Mouse (Mus musculus) right cerebral cortex, postnatal 14 days (tissue): Measurements from ENCODE around the gene Xrcc5.

Source experiments
- DNase-seq: peaks from one replicate; pipeline ENCODE4 v3.0.0; 2022

The Xrcc5 gene

DNA sequence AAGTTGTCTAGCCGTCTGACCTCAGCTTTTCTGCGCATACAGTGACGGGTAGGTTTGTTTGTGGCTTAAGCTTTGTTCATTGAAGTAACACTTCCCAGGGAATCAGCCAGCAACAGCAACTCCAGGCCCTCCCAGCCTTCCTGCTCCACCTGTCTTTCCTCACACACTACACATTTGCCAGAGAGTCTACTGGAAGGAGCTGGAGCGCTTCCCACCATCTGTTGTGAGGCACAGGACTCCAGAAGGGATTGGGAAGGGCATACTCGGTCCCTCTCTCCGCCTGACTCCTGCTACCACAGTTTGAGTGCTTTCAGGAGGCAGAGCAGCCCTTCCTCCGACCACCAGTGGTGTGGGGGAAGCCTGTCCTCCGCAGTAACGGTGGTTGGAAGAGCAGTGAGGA is 93.4 kb downstream of the Xrcc5 start:
- DNase-seq, result peak; percentile 40

- no peak for DNase-seq
Observed at GRCm38 (mm10) chr1:72401331-72402069, 94.3 kb downstream of the Xrcc5 start.

DNA sequence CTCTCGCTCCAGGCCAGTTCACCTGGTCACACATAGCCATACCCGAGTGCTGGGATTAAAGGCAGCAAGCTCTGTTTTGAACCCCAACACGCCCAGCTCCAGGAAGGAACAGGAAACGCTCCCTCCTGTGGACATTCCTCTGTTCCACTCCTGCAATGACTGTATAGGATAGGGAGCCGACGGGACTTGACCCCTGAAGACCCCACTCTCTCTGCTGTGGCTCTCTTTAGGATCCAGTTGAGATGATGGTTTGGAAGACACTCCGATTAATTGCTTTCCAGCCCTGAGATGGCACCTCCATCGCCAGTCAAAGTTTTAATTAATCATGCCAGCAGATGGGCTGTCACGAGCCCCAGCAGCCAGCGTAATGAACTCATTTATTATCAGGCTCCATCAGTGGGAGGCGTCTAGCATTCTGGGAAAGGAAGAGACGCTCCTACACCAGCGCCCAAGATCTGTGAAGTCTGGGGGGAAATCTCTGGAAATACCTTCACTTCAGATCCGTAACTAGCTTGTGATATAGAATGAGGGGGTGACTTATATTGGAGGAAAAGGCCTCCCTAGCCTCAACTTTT is 99.4 kb downstream of the Xrcc5 start:
- DNase-seq, result no peak

DNA sequence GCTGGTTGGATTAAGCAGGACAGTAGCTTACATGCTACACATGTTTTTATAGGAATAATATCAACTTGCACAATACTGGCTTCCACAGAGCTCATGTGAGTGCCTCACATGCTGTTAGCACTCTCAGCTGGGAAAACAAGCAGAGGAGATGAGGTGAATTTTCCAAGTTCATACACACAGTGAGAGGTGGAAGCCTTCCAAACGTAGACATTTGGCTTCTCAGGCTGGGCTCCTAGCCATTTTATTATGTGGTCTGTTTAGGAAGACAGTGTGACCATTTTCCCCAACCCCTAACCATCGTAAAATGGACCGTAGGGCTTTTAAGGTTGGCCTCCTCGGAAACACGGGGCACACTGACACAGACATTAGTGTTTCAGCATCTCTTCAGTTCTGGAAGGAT is 102.7 kb downstream of the Xrcc5 start:
- DNase-seq, result no peak

GRCm38 (mm10) chr1:72411108-72411507 is 103.9 kb downstream of the Xrcc5 start:
- DNase-seq, result no peak

- no peak for DNase-seq
Observed at GRCm38 (mm10) chr1:72413205-72413604, 106.0 kb downstream of the Xrcc5 start.

DNA sequence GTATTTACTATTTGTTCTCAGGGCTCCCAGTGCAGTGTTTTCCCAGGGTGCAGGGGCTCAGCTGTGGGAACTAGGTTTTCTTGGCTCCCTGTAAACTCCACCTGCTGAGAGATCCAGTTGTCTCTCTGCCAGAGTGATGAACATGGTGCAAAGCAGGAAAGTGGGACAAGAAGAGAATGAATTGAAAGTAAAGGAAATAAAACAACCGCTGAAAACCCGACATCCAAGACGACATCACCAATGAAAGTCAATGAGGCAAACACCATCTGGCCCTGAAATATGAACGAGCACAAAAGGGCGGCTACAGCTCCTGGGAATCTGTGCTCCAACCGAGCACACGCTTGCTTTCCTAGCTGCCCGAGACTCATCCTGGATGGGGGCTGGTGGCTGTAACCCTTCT is 106.9 kb downstream of the Xrcc5 start:
- DNase-seq, result no peak

GRCm38 (mm10) chr1:72414561-72415253 is 107.5 kb downstream of the Xrcc5 start:
- no peak for DNase-seq

DNA sequence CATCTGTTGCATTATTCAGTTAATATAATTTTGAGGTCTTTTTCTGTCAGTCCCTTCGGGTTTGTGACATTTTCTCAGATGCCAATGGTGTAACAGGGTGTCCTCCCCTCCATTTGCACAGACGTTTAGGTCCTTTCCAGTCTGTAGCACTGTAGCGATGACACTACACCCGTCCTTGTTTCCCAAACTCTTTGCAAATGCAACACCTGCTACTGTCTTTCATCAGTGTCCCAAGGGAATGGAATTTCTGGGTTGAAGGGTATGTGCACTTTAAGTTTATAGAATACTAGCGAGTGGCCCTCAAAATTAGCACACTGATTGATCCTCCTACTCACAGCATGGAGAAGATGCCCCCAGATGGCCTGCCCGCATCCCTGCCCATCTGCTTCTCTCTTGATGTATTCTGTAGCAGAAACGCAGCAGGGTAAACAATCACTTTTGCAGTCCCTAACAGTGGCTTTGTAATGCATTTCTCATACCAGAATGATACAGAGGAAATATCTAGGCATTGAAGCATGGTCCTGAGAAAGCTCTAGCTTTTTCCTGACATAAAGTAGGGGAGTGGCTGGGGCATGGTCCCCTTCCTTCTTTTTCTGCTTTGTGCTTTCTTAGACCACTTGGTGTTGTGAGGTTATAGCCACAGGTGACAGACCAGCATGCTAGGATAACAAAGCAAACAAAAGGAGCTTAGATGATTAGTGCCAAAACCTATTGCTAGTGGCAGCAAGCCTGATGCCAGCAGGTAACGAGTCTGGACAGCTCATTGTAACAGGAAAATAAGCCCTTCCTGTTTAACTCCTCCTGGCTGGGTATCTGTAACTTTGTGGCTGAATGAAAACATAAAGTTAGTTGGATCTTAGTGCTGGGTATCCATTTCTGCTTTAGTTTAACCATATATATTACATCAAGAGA is 111.8 kb downstream of the Xrcc5 start:
- no peak for DNase-seq

- DNase-seq, result no peak
Observed at GRCm38 (mm10) chr1:72420220-72420619, 113.0 kb downstream of the Xrcc5 start.

- DNase-seq, result no peak
Observed at GRCm38 (mm10) chr1:72422121-72422520, 114.9 kb downstream of the Xrcc5 start.

GRCm38 (mm10) chr1:72426456-72426855 is 119.2 kb downstream of the Xrcc5 start:
- DNase-seq, result no peak

GRCm38 (mm10) chr1:72428526-72428925 is 121.3 kb downstream of the Xrcc5 start:
- DNase-seq, result no peak

- DNase-seq, result no peak
Observed at GRCm38 (mm10) chr1:72429107-72429807, 122.0 kb downstream of the Xrcc5 start.

GRCm38 (mm10) chr1:72432579-72432978 is 125.4 kb downstream of the Xrcc5 start:
- no peak for DNase-seq

DNA sequence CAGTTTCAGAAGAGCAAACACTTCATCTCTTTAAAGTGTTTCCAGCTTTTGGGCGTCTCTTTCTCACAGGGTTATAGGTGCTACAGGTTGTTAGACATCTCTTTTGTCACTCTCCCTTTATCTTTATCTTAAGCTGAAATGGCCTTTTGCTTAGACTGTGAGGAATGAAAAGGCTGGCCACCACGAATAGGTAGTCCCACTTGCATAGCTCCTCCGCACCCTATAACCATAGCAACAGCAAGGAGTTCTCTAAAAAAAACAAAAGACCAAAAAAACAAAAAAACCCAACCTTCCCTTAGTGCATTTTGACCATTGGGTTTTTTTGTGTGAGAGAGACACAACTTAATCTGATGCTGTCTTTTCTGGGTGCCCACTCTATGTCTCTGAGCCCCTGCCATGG is 127.3 kb downstream of the Xrcc5 start:
- no peak for DNase-seq

DNA sequence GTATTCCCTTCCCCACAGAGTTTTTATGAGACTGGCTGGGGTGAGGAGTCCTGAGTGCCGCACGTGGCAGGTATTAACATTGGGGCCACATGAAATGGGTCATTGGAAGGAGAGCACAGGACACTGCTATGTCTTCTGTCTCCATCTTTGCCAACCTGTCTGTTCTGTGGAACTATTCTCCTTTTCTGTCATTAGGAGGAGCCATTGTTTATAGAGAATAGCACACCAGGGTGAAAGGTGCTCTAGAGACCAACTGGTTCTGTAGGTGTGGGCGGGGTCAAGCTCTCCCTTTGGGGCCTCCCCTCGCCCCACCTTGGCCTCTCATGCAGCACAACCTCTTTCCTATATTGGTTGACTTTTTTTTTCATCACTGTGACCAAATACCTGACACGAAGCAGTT is 129.7 kb downstream of the Xrcc5 start:
- DNase-seq, result no peak

DNA sequence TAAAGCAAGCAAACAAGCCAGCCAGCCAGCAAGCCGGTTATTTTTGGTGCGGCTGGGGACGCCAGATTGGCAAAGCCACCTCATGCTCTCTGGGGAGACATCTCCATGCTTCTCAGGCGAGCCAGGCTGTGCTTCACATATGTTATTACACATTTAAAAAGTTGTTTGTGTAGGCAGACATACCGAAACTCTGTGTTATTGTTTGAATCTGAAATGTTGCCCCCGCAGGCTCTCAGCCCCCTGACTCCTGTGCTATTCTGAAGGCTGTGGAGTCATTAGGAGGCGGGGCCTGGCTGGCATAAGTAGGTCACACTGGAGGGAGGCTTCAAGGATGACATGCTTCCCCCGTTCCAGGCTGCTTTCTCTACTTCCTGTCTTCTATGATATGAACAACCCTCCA is 131.9 kb downstream of the Xrcc5 start:
- DNase-seq, result no peak

- DNase-seq, result no peak
Observed at GRCm38 (mm10) chr1:72442747-72443146, 135.5 kb downstream of the Xrcc5 start.
